Mouse (Mus musculus) frontal cortex, postnatal 25 days (tissue): ENCODE measurements at regions not wholly inside any gene's neighbourhood (a gene's known extent, or its start where the extent isn't known, plus 50 kb on each side); places are given as distances from the start of the nearest gene placed in this dataset.

ENCODE experiments used
- DNase-seq, 2 experiments: peaks; one replicate each; pipeline ENCODE4 v3.0.0; 2022; ENCODE audit warnings: low spot score in 2 of 2

DNA sequence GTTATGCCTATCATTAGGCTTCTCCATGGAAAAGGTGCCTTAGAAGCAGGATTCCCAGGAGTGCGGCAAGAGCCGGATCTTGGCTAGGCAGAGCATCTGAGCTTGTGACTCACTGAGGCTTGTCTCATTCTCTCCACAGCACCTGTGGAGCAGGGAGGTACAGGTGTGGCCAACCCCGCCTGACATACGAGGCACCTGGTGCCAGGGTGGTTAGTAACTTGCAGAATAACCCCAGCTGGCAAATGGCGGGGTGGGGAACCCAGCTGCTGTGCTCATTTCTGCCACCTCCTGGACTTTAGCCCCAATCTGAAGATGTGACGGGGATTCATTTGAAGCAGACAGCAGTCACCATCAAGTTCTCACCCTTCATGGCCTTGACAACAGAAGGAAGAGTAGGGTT, 96.2 kb downstream of the Pdgfra start:
- no peak for DNase-seq

DNA sequence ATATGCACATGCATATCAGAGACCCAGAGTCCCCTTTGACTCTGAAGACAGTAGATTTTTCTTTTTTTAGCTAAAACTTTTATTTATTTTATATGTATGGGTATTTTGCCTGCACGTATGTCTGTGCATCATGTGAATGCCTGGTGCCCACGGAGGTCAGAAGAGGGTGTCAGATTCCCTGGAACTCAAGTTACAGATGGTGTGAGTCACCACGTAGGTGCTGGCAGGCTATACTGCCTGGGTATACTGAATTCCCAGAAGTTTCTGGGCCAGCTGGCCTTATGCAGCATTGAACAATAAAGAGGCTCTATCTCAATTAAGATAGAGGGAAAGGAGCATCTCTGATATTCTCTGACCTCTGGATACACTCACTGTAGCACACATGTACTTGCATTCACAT, 97.6 kb downstream of the Pdgfra start:
- DNase-seq, result no peak

DNA sequence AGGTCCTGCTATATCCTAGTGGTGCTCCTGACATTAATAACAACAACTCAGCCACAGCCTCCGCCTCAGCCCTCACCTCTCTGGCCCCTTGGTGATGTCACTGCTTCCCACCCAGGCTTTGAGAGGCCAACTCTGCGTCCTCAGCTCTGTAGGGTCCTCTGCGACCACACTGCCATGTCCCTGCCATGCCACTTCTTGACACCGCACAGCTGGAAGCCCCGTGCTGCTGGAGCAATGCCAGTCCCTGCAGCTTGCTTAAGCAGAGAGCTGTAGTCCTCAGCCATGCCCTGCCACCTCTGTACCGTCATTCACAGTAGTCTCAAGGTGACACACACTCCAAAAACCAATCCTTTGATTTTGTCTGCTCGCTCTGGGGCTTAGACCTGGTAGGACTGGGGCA, 101.3 kb downstream of the Pdgfra start:
- no peak for DNase-seq

GRCm38 (mm10) chr5:75253830-75254229, 101.7 kb downstream of the Pdgfra start:
- no peak for DNase-seq

DNA sequence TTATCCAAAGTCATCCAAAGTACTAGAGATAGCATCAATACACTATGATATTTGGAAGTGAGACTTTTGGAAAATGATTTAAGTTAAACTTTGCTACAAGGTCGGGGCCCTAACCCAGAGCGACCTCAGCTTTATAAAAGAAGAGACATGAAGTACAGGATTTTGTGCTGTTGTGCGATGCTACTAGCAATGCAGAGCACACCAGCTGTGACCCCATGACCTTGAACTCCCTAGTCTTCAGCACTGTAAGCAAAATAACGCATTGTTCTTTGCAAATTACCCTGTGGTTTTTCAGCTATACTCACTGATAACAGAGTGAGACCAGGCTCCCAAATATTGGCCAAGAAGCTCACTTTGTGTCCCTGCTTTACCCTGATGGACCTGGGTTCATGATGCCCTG, 104.1 kb downstream of the Pdgfra start:
- no peak for DNase-seq

DNA sequence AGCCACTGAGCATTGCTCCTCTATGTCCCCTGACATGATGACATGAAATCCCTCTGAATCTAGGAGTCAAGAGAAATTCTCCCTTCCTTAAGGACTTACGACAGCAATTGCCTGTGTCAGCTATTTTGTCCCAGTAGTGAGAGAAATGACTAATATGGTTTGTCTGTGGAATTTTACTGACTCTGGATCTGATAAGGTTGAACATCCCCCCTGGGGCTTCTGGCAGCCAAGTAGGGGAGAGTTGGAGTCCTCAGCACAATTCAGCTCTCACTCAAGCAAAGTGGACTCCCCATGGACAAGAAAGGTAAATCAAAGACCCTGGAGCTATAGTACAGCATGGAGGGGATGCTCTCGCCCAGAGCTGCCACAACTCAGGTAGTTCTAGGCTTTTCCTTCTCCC, 105.0 kb downstream of the Pdgfra start:
- no peak for DNase-seq

DNA sequence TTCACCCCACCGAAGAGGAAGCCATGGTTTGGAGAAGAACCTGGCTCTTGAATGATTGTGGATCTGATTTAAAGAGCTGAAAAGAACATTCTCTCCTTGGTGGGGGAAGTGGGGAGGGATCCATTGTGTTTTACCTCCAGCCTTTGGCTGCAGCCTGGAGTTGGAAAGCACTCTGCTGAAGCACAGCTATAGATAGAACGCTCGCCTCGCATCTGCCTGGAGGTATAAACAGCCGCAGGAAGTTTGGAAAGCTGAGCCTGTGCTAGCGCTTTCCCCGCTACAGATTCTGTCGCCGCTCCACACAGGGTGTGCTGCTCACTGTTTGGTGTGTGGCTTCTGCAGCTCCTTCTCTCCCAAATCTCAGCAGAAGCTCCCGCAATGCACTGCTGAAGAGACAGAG, 108.2 kb downstream of the Pdgfra start:
- peak in 1 of 2 experiments; percentile 28 for DNase-seq

- DNase-seq, result no peak
These were observed 114.1 kb downstream of the Pdgfra start for GRCm38 (mm10) chr5:75266111-75266676.

DNA sequence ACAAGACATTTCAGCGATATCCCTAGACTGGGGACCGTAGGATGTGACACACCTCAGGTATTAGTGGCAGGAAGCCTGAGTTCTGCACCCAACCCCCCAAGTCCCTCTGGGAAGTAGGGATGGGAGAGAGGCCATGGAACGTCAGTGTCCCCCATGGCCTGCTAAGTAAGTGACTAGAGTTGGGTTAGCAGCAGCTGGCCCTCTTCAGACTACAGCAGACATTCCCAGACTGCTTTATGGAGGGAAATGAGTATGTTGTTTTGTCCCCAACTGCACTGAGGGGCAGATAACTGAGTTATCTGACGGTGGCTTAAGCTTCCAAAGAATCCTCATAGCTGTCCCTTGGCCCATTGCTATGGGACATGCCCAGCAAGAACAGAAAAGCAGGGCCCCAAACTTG, 114.8 kb downstream of the Pdgfra start:
- DNase-seq, result no peak

DNA sequence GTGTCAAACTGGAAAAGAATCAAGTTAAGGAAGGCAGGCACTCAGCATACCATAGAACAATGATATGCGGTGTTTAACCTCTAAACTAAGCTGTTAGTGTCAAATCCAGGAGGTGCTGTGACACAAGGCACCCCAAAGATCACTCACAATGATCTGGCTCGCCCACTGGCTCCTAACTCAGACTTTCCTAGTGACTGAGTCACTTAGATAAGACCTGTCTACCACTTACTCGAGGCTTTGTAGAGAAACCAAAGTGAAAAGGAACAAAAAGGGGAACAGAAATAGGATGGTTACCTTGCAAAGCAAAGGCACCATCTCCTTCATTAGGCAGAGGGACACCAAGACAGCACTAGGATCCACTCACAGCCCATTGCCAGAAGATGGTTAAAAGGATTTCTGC, 115.7 kb downstream of the Pdgfra start:
- DNase-seq, result no peak

DNA sequence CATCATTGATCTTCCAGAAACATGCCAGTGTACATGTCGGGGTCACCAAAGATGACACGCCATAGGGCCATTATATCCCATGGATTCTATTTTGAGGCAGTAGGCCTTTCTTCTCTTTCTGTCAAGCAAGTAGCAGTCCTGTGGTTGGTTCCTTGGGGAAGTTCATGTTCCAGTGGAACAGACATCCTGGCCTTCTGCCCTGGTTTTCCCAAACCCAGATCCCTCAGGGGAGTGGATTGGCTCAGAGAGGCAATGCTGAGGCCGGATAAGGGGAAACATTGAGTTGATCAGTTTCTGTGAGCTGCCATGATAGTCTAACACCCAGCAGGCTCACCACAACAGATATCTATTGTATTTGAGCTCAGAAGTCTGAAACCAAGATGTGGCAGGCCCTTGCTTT, 125.9 kb downstream of the Pdgfra start:
- DNase-seq, result no peak

DNA sequence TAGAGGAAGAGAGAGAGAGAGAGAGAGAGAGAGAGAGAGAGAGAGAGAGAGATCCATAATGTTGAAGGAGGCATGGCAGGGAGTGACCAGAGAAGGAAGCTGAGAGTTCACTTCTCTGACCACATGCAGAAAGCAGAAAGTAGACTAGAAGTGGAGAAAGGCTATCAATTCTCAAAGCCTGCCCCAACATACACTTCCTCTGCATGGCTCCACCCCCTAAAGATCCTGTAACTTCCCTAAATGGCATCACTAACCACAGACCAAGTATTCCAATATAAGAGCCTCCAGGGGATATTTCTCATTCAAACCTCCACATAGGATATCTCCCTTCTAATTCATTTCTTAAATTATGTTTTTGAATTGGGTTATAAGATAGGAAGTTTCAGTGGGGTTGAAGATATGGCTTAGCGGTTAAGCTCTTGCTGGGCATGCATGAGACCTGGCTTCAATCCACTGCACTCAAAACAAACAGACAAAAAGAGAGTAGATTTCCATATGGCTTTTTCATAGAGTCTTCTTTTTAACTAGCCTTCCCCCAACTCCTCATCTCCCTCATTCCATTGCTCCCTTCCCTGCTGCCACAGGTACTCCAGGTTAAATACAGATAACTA, 127.6 kb downstream of the Pdgfra start:
- DNase-seq, result no peak

DNA sequence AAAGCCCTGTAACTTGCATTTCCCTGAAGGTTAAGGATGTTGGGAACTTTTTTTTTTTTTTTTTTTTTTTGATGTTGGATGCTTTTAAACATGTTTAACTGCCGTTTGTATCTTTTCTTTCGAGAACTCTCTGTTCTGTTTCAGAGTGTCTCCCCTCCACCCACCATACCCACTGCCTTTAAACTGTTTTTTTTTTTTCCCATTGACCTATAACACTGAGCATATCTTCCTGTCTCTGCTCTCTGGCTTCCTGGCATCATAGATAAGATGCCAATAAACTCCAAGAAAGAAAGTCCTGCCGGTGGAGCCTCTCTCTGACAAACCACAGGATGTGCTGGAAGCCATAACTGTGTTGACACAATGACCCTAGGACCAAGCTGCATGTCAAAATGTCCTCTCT, 128.6 kb downstream of the Pdgfra start:
- DNase-seq, result no peak

- DNase-seq, result no peak
These were observed 129.4 kb downstream of the Pdgfra start for GRCm38 (mm10) chr5:75281510-75281909.

DNA sequence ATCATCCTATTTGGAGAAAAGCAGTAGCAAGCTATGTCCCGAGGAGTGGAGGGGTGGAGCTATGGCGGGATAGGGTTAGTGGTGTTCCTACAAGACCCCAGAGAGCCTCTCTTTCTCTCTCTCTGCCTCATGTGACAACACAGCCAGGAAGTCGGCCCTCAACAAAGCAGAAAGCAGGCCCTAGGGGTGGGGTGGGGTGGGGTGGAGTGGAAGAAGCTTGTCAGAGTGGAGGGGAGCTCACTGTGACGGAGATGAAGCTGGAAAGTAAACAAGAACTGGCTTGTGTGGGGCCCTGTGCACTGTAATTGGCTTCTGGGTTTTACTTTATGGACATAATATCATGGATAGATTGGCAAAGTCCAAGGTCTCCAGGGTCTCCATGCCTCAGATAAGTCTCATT, 130.5 kb downstream of the Pdgfra start:
- DNase-seq, result no peak

GRCm38 (mm10) chr5:75283841-75284240, 131.7 kb downstream of the Pdgfra start:
- DNase-seq, result peak in 1 of 2 experiments; percentile 6

DNA sequence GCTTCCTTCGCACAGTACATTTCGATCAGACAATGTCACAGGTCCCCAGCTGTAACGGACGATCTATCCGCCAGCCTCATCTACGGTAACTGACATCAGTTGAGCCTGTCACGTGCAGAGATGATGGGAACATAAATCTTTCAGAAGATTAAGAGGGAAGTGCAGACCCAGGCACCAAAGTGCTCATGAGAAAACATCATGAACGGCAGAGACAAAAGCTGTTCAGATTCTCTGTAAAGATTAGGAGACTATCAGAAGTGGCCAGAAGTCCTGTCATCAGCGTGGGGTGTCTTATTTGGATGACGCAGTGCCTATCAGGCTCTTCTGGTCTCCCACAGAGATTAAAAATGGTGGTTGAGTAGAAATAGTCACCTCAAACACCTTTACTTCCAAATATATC, 133.9 kb downstream of the Pdgfra start:
- DNase-seq, result no peak

DNA sequence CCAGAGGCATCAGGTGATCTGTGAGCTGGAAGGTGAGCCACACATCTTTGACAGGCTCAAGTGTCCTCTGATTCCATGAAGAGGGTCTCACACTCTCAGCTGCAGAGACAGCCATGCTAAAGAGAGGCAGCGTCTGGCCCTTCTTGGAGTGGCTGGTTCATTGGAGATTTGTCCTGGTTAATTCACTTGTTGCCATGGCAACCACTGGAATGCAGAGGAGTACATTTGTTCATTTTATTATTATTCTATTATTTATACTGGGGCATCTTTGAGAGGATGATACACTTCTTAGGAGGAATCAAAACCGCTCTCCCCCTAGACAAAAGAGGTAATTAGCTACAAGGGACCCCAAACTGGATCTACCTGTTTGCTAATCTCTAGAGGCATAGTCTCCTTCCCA, 143.6 kb downstream of the Pdgfra start:
- no peak for DNase-seq

GRCm38 (mm10) chr5:75312897-75313296, 160.8 kb downstream of the Pdgfra start:
- DNase-seq, result no peak

GRCm38 (mm10) chr5:75315956-75316355, 163.9 kb downstream of the Pdgfra start:
- DNase-seq, result no peak

DNA sequence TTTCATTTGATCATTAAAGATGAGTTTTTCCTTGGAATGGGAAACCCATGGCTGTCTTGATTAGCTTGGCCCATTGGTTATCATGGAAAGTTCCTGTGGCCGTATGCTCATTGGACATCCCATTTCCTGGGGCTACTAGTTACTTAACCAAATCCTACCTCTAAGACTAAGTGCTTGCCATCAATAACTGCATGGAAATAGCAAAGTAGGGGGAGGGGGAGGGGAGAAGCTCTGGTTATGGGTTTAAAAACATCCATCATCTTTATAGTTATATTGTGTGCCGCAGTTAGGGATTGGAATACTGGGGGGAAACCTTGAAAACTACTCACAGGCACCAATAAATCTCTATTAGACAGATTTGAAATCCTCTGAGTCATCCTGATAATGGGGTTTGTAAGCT, 168.4 kb downstream of the Pdgfra start:
- DNase-seq, result no peak

GRCm38 (mm10) chr5:75334050-75334449, 182.0 kb downstream of the Pdgfra start:
- DNase-seq, result no peak

- DNase-seq, result no peak
These were observed 184.4 kb downstream of the Pdgfra start for GRCm38 (mm10) chr5:75336454-75336853.

DNA sequence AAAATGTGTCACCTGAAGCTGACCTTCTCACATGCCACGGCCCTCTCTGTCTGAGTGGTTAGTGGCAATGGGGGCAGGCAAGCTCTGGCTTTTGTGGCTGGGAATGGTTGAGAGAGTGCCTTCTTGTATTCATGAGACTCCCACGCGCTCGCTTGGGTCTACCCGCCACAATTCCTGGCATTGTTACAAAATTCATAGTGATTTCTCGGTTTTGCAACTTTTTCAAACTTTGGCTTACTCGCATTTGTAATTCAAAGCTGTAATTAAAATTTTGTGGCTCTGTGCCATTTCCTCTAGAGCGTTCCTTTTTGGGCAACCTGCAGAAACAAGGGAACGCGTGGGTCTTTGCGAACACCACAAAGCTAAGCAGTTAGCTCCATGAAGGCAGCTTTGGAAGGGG, 186.3 kb downstream of the Pdgfra start:
- DNase-seq, result peak in 1 of 2 experiments; percentile 14
